Mouse (Mus musculus) ES-E14 (cell line): ENCODE results near the gene Ivd. TPM values are rescaled to one million over a fixed set of nuclear protein-coding genes. Genes with fewer than 3 reads are reported as not detected.
A peak's percentile ranks its signal among the peaks of the same experiment; 100 is the strongest.

ENCODE experiments used
- DNase-seq: peaks from one replicate; pipeline ENCODE4 v3.0.0-alpha.2; 2013; ENCODE audit warnings: low read depth, low spot score
- H3K27ac ChIP-seq: 2 replicates; pipeline ENCODE4 v1.5.1; 2012; ENCODE audit warnings: low read depth, mild to moderate bottlenecking, low read length, moderate library complexity, mixed read lengths; ENCODE audit not compliant: poor library complexity, insufficient read depth, severe bottlenecking
- H3K36me3 ChIP-seq: 2 replicates; pipeline ENCODE4 v1.6.1; 2012; ENCODE audit warnings: mild to moderate bottlenecking, low read length, moderate library complexity, mixed read lengths; ENCODE audit not compliant: control insufficient read depth, poor library complexity, insufficient read depth, severe bottlenecking
- H3K4me1 ChIP-seq, 2 experiments: fragments of 150-350 bp in 1 of 2; sonication (generic) in 1 of 2; 2 replicates each; pipeline ENCODE4 v1.6.1; 2012; ENCODE audit warnings: low read length in 2 of 2, mild to moderate bottlenecking in 1 of 2, mixed read lengths in 1 of 2; ENCODE audit not compliant: control insufficient read depth in 2 of 2, insufficient read depth in 2 of 2, poor library complexity in 1 of 2
- H3K4me3 ChIP-seq, 2 experiments: fragments of 150-350 bp in 1 of 2; sonication (generic) in 1 of 2; 2 replicates each; pipeline ENCODE4 v1.5.1; 2012; ENCODE audit warnings: low read length in 2 of 2, low read depth in 1 of 2, mild to moderate bottlenecking in 1 of 2, mixed read lengths in 1 of 2; ENCODE audit not compliant: insufficient read depth in 1 of 2, poor library complexity in 1 of 2, severe bottlenecking in 1 of 2
- H3K9ac ChIP-seq: 2 replicates; pipeline ENCODE4 v1.6.1; 2012; ENCODE audit warnings: low read depth, mild to moderate bottlenecking, low read length, mixed read lengths; ENCODE audit not compliant: poor library complexity, insufficient read depth, severe bottlenecking
- H3K9me3 ChIP-seq: fragments of 150-350 bp; sonication (generic); 2 replicates; pipeline ENCODE4 v1.6.1; 2012; ENCODE audit warnings: low read depth, mild to moderate bottlenecking, low read length; ENCODE audit not compliant: control insufficient read depth, insufficient read depth
- CHD2 ChIP-seq: IDR thresholded peaks from 2 replicates; pipeline ENCODE4 v1.6.1; 2014; ENCODE audit warnings: mild to moderate bottlenecking, low read depth, low read length, inconsistent platforms
- HCFC1 ChIP-seq: IDR thresholded peaks from 2 replicates; pipeline ENCODE4 v1.6.1; 2012; ENCODE audit warnings: low read length, inconsistent platforms, borderline replicate concordance; ENCODE audit not compliant: insufficient read depth
- MAFK ChIP-seq: IDR thresholded peaks from 2 replicates; pipeline ENCODE4 v1.6.1; 2014; ENCODE audit warnings: mild to moderate bottlenecking, low read depth, low read length, inconsistent platforms; ENCODE audit not compliant: insufficient read depth
- ZC3H11A ChIP-seq: IDR thresholded peaks from 2 replicates; pipeline ENCODE4 v1.6.1; 2012; ENCODE audit warnings: low read depth, mild to moderate bottlenecking, inconsistent platforms, low read length, borderline replicate concordance
- ZNF384 ChIP-seq: IDR thresholded peaks from 2 replicates; pipeline ENCODE4 v1.6.1; 2012; ENCODE audit warnings: low read depth, low read length, inconsistent platforms
- in situ Hi-C, 2 experiments: fragments of 600-800 bp; cut with MboI; formaldehyde crosslinking; loops; one replicate each; pipeline ENCODE4 v1.15.1; 2025; ENCODE audit warnings: low sequenced_read_pairs in 2 of 2, inconsistent platforms in 1 of 2; ENCODE audit not compliant: unreplicated experiment in 2 of 2
- total RNA-seq: library from RNA; depleted of rRNA; stranded (reverse); fragments of 300-350 nt; gene quantifications from 2 replicates; pipeline ENCODE4 v1.2.3, GENCODE M21; 2012

Ivd gene
- total RNA-seq, 1 experiment: 19.6 TPM

DNA sequence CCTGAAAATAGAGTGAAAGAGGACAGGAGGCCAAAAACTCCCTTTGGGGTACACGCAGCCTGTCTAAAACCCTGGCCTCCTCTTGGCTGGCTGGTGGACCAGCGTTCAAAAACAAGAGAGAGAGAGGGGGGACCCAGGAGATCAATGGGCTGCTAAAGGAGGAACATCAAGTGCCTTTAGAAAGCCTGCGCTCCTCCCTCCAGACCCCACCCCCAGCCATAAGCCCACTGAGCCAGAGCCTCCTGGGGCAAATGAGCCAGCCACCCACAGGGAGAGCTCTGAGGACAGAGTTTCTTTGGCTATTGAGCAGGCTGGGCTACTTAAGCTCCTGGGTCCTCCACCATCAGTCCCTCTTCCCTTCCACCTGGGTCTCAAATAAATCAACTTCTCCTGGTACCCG is 37.0 kb downstream of the Ivd start:
- H3K9ac ChIP-seq: no peak overlapping the region

DNA sequence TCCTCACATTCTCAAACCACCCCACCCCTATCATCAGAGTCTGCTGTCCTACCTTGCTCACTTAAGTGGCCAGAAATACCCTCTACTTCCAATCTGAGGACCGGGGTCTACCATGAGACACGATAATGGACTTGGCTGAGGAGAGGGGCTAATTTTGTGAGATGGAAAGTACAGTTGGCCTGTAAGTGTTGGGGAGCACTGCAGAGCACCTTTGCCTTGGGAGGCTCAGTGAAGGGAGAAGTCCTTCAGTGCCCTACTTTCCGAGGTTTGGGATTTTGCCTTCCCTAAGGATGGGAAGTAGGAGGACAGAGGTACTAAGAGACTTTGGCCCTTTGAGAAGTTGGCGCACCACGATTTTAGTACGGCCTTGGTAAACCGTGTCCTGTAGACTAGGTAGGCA is 37.6 kb downstream of the Ivd start:
- H3K36me3 ChIP-seq: no peaks in the 10 kb centered on the region
- in situ Hi-C loops: loop anchor here (5.0 to 25.0 kb wide), 2 partner anchors 152 to 412 kb away; partner anchors contain the start of genes Inafm2 (in 1 of the 2) and Srp14 (in 1 of the 2)
- no peak overlapping the region for H3K4me3 ChIP-seq
- no peak overlapping the region for H3K9ac ChIP-seq
- H3K9me3 ChIP-seq: no peaks in the 10 kb centered on the region
- no peak for TF ChIP-seq MAFK
- no peak for TF ChIP-seq ZNF384
- no peak for TF ChIP-seq HCFC1
- TF ChIP-seq CHD2: no peak
- no peak for TF ChIP-seq ZC3H11A
- no peak overlapping the region for H3K27ac ChIP-seq
- H3K4me1 ChIP-seq: peaks cover 0 to 20% of the 10 kb centered on the region in 2 experiments; a peak in 2 of 4 replicates
- no peak for DNase-seq

More for the DNA sequence above, 37.0 kb downstream of the Ivd start:
- Histone ChIP-seq H3K4me1 (peaks cover 0 to 18% of the 10 kb centered on the region in 2 experiments; a peak in 2 of 4 replicates), H3K27ac (no peak overlapping the region), H3K9me3 (no peaks in the 10 kb centered on the region), H3K36me3 (no peaks in the 10 kb centered on the region), H3K4me3 (no peak overlapping the region)
- TF ChIP-seq ZC3H11A (no peak), ZNF384 (no peak), CHD2 (no peak), HCFC1 (no peak), MAFK (no peak)
- in situ Hi-C loops: loop anchor here (5.0 to 25.0 kb wide), 2 partner anchors 151 to 411 kb away; partner anchors contain the start of genes Inafm2 (in 1 of the 2) and Srp14 (in 1 of the 2)
- no peak for DNase-seq

DNA sequence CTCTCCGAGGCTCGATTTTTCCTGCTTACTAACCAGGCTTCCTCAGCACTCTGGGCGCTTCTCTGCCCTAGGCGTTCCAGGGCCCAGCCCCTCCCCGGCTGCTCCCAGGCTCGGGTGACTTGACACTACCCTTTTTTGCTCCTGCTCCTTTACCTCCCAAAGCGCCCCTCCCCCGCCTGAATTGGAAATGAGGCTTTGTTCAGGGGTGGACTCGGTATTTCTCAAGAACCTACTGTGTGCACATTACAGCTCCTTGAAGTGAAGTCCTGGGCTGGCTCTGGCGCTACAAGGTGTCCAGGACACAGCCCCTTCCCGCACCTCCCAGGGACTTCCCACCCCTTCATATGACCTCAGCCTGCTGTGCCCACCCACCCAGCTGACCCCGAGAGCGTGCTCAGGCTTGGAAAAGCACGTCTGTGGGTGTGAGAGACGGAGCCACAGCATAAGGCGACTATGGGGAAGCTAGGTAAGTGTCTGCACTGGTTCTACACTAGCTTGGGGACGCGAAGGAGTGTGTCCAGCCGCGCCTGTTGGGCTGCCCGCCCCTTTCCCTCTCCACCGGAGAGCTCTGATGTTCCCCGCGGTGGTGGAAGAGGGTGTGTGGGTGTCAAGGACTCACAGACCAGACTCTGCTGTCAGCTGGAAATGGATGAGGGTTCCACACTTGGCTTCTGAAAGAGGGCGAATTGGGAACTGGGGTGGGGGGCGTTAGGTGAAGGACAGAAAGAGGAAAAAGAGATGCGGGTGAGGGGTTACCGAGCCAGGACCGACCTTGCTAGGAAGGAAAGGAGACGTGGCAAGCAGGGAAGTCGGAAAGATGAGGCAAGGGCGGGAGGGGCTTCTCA is 38.4 kb downstream of the Ivd start, which contains the start of gene Bahd1:
Bahd1 (plus strand) TSS at position 397 of the 845 bp plus-strand sequence.
- Histone ChIP-seq H3K4me3 (peak within 1 kb of the TSS; percentile 85 to 87), H3K27ac (no peak within 1 kb of the TSS), H3K36me3 (no peaks in the 10 kb centered on the region), H3K9me3 (no peaks in the 10 kb centered on the region), H3K9ac (peak within 1 kb of the TSS; percentile 26; the same call in 1 of the 2 replicates), H3K4me1 (peaks cover 0 to 20% of the 10 kb centered on the region in 2 experiments; a peak in 2 of 4 replicates)
- in situ Hi-C loops: loop anchor here (5.0 to 25.0 kb wide), 2 partner anchors 153 to 413 kb away; partner anchors contain the start of genes Inafm2 (in 1 of the 2) and Srp14 (in 1 of the 2)
- TF ChIP-seq ZC3H11A: no peak
- no peak for TF ChIP-seq HCFC1
- TF ChIP-seq ZNF384: no peak
- TF ChIP-seq CHD2: no peak
- no peak for TF ChIP-seq MAFK
- peak; percentile 71 for DNase-seq

DNA sequence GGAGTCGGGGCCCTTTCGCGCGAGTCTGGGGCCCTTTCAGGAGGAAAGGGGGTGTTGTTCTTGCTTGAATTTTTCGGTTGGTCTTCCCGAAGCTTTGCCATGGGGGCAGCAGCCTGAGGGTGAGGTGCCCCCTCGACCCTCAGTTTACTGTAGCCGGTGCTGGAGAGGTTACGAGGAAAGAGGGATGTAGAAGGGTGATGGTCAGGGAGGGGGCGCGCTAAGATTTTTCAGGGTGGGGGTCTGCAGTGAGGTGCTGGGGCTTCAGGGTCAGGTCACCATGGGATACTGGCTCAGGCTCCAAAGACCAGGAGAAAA is 39.0 kb downstream of the Ivd start:
- H3K27ac ChIP-seq: no peak overlapping the region
- in situ Hi-C loops: no loop called here
- H3K36me3 ChIP-seq: no peaks in the 10 kb centered on the region
- H3K4me3 ChIP-seq: peak overlapping the region; percentile 54 to 59
- no peaks in the 10 kb centered on the region for H3K9me3 ChIP-seq
- peak overlapping the region; percentile 26; the same call in 1 of the 2 replicates for H3K9ac ChIP-seq
- peaks cover 0 to 20% of the 10 kb centered on the region in 2 experiments; a peak in 2 of 4 replicates for H3K4me1 ChIP-seq
- no peak for DNase-seq
- TF ChIP-seq CHD2: no peak
- TF ChIP-seq HCFC1: no peak
- no peak for TF ChIP-seq ZNF384
- TF ChIP-seq MAFK: no peak
- no peak for TF ChIP-seq ZC3H11A
